Mouse (Mus musculus) megakaryocyte, embryonic 14.5 days (primary cell): ENCODE data around the gene Rgs12.

Experiments
- FLI1 ChIP-seq: IDR thresholded peaks from 2 replicates; pipeline ENCODE4 v1.6.1; 2012; ENCODE audit warnings: low read length, inconsistent platforms, mixed read lengths
- GATA1 ChIP-seq: IDR thresholded peaks from 3 replicates; pipeline ENCODE4 v1.6.1; 2012; ENCODE audit warnings: mixed read lengths, low read length, inconsistent platforms, borderline replicate concordance

- TF ChIP-seq GATA1 (no peak), FLI1 (no peak)
Observed at GRCm38 (mm10) chr5:35037438-35037837, 88.2 kb downstream of the Rgs12 start.
